14 mouse cellular contexts compared by ENCODE assay signal in the genomic region with DNA sequence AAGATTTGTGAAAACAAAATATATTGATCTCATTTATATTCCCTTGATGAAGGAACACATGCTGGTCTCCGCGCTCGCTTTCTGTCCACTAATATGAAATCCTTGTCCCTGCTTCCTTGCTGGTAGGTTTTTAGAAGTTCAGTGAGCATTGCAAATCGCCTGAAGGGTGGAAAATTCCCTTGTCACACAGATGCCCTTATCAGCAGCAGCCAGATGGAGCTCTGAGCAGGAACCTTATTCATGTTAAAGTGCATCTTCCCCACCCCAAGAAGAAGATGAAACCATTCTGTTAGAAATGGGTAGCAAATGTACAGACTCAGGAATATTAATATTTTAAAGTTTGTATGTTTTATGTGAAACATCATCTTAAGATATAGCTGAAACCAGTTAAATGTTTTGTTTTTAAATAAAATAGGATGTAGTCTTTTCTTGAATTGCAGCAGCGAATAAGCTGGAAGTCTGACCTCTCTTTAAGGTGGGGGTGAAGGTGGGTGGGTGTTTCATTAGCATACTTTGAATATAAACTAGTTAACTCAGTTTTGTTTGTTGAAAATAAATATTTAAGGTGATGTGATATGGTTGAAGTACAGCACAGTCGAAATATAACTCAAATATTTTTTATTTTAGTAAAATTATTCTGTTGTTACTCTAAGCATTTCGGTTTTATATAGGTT. TPM values are rescaled to one million over a fixed set of nuclear protein-coding genes. Genes with fewer than 3 reads are reported as not detected.
DNase-seq lines count a peak whose midpoint lies in the region; ATAC-seq and TF ChIP-seq lines count a peak whose summit lies in the region.
"Had no signal": no experiment of that assay in that cellular context is flagged by ENCODE, and none has a peak within 500 bp of the region (broad histone marks: within the 10 kb centered on the region; RNA-seq: fewer than 3 reads in every experiment).

No protein-coding gene starts in this region.

- H3K4me2 ChIP-seq in hindbrain, postnatal 0 days (ENCODE audit: low read depth, low read length), result no peak overlapping the region
- no peak overlapping the region for H3K4me2 ChIP-seq in hindbrain, embryonic 16.5 days (ENCODE audit: low read length)
- H3K4me2 ChIP-seq in liver, embryonic 14.5 days (ENCODE audit: low read depth), result peak overlapping the region; percentile 53
- H3K4me2 ChIP-seq: limb, embryonic 15.5 days; stomach, embryonic 15.5 days had no signal

- DNase-seq in hindbrain, postnatal 0 days (ENCODE audit: low spot score), result peak; percentile 42
- peak; percentile 90 for DNase-seq in c-Kit-negative CD71-positive TER-119-positive erythroid progenitor cells, embryonic 14.5 days (ENCODE audit: low read depth, low spot score)
- DNase-seq in liver, embryonic 14.5 days (ENCODE audit: low read depth in 3 of 3, low spot score in 3 of 3), result peak; percentile 89 to 94 (median 90)
- DNase-seq in spleen, postnatal 10 days (ENCODE audit: low spot score in 2 of 2), result peak; percentile 43 to 82
- no peak for DNase-seq in adrenal gland, postnatal 10 days
- DNase-seq in gastrocnemius, adult 8-10 months (ENCODE audit: low spot score in 2 of 2), result no peak
- no peak for DNase-seq in kidney, postnatal 14 days
- DNase-seq: cerebellum, adult 9-11 months; gastrocnemius, postnatal 14 days; kidney, adult 9 months had no signal

- ATAC-seq in hindbrain, postnatal 0 days, result no peak
- ATAC-seq in hindbrain, embryonic 16.5 days, result no peak
- peak; percentile 97 for ATAC-seq in liver, embryonic 14.5 days (ENCODE audit: insufficient read depth)

- TF ChIP-seq EP300 in liver, embryonic 14.5 days (IDR thresholded peaks at IDR 0.05; ENCODE audit: low read depth), result peak; percentile 96

- H3K27ac ChIP-seq in hindbrain, postnatal 0 days, result no peak overlapping the region
- H3K27ac ChIP-seq in hindbrain, embryonic 16.5 days (ENCODE audit: low read depth, low read length), result no peak overlapping the region
- peak overlapping the region; percentile 69 for H3K27ac ChIP-seq in liver, embryonic 14.5 days
- H3K27ac ChIP-seq: limb, embryonic 15.5 days; stomach, embryonic 15.5 days had no signal

- H3K4me3 ChIP-seq in hindbrain, postnatal 0 days (ENCODE audit: low read length), result no peak overlapping the region
- no peak overlapping the region for H3K4me3 ChIP-seq in hindbrain, embryonic 16.5 days (ENCODE audit: low read length)
- H3K4me3 ChIP-seq in liver, embryonic 14.5 days (ENCODE audit: insufficient read depth in 1 of 2, low read depth in 2 of 2, low read length in 2 of 2), result no peak overlapping the region
- H3K4me3 ChIP-seq: limb, embryonic 15.5 days; stomach, embryonic 15.5 days had no signal

- TF ChIP-seq CTCF in hindbrain, postnatal 0 days (IDR thresholded peaks at IDR 0.05; ENCODE audit: low read depth), result peak; percentile 11; the same call in 1 of the 2 replicates
- no peak; the same call in 1 of the 2 replicates for TF ChIP-seq CTCF in liver, embryonic 14.5 days (IDR thresholded peaks at IDR 0.05; ENCODE audit: low read depth)

- peaks cover 6% of the 10 kb centered on the region; the same call in 1 of the 2 replicates for H3K36me3 ChIP-seq in hindbrain, postnatal 0 days (ENCODE audit: insufficient read depth, low read length)
- H3K36me3 ChIP-seq in hindbrain, embryonic 16.5 days (ENCODE audit: control insufficient read depth, insufficient read depth, low read length), result peaks cover 8% of the 10 kb centered on the region
- no peaks in the 10 kb centered on the region for H3K36me3 ChIP-seq in liver, embryonic 14.5 days (replicated peaks; ENCODE audit: control insufficient read depth, insufficient read depth, low read depth)

- no peaks in the 10 kb centered on the region for H3K27me3 ChIP-seq in hindbrain, postnatal 0 days (ENCODE audit: insufficient read depth, low read length)
- H3K27me3 ChIP-seq in hindbrain, embryonic 16.5 days (replicated peaks; ENCODE audit: control insufficient read depth, insufficient read depth, low read length), result no peaks in the 10 kb centered on the region
- no peaks in the 10 kb centered on the region for H3K27me3 ChIP-seq in liver, embryonic 14.5 days (ENCODE audit: control insufficient read depth, insufficient read depth, low read length)
- H3K27me3 ChIP-seq: CH12.LX; limb, embryonic 15.5 days; stomach, embryonic 15.5 days had no signal

- no peaks in the 10 kb centered on the region for H3K4me1 ChIP-seq in hindbrain, postnatal 0 days (ENCODE audit: insufficient read depth, low read length)
- H3K4me1 ChIP-seq in hindbrain, embryonic 16.5 days (ENCODE audit: control insufficient read depth, insufficient read depth, low read depth, low read length), result no peaks in the 10 kb centered on the region
- H3K4me1 ChIP-seq in liver, embryonic 14.5 days (replicated peaks; ENCODE audit: control insufficient read depth in 2 of 2, insufficient read depth in 2 of 2, low read length in 1 of 2), result peaks cover 10 to 18% of the 10 kb centered on the region in 2 experiments
- H3K4me1 ChIP-seq: limb, embryonic 15.5 days; stomach, embryonic 15.5 days had no signal

- 65% methylated on average over 7 of the region's 7 CpGs for WGBS in hindbrain, postnatal 0 days
- 69% methylated on average over 7 of the region's 7 CpGs for WGBS in hindbrain, embryonic 16.5 days
- 51% methylated on average over 7 of the region's 7 CpGs for WGBS in liver, embryonic 14.5 days (ENCODE audit: insufficient replicate concordance)

- H3K9me3 ChIP-seq in hindbrain, postnatal 0 days (ENCODE audit: low read length), result no peaks in the 10 kb centered on the region
- H3K9me3 ChIP-seq in hindbrain, embryonic 16.5 days (ENCODE audit: control insufficient read depth, low read length), result no peaks in the 10 kb centered on the region
- no peaks in the 10 kb centered on the region for H3K9me3 ChIP-seq in liver, embryonic 14.5 days (ENCODE audit: control insufficient read depth, low read length)
- H3K9me3 ChIP-seq: limb, embryonic 15.5 days; stomach, embryonic 15.5 days had no signal

- no peak overlapping the region for H3K9ac ChIP-seq in hindbrain, postnatal 0 days (replicated peaks; ENCODE audit: low read length)
- H3K9ac ChIP-seq in hindbrain, embryonic 16.5 days (ENCODE audit: low read depth, low read length), result no peak overlapping the region
- H3K9ac ChIP-seq in liver, embryonic 14.5 days (replicated peaks), result no peak overlapping the region
- H3K9ac ChIP-seq: limb, embryonic 15.5 days; stomach, embryonic 15.5 days had no signal

RNA-seq across cellular contexts. Expression of a gene that starts 39.7 kb away (rescaled TPM):
- 0.47 and 0.97 TPM in 2 replicates for total RNA-seq in hindbrain, postnatal 0 days (2014; rRNA removed)
- polyA plus RNA-seq in hindbrain, postnatal 0 days (2015; fragmentation: Nextera tagmentation; extraction: Ambion mirVana), result 0.09 and 0.16 TPM in 2 replicates
- 0.17 and 0.39 TPM in 2 replicates for polyA plus RNA-seq in hindbrain, embryonic 16.5 days (2015; fragmentation: Nextera tagmentation; extraction: Ambion mirVana)
- not detected in 2 replicates for polyA plus RNA-seq in liver, embryonic 14.5 days (2012; rRNA removed)
- polyA plus RNA-seq in liver, embryonic 14.5 days (2014; fragmentation: Nextera tagmentation; extraction: Ambion mirVana), result not detected in 2 replicates
- not detected for total RNA-seq in adrenal gland, postnatal 10 days (2021)
- total RNA-seq in gastrocnemius, adult 8-10 months (2022), result not detected
- total RNA-seq: gastrocnemius, postnatal 14 days had no signal
- polyA plus RNA-seq: limb, embryonic 15.5 days had no signal

Comparison
In these comparisons a context has a peak if more than half of its experiments do, and no peak if none do; other contexts are left out.
1. DNase-seq: peak in hindbrain, postnatal 0 days (single experiment), c-Kit-negative CD71-positive TER-119-positive erythroid progenitor cells, embryonic 14.5 days (single experiment), liver, embryonic 14.5 days (3 of 3) and spleen, postnatal 10 days (2 of 2); none in adrenal gland, postnatal 10 days (single experiment), gastrocnemius, adult 8-10 months (0 of 2) and kidney, postnatal 14 days (single experiment).